In the genomic region with DNA sequence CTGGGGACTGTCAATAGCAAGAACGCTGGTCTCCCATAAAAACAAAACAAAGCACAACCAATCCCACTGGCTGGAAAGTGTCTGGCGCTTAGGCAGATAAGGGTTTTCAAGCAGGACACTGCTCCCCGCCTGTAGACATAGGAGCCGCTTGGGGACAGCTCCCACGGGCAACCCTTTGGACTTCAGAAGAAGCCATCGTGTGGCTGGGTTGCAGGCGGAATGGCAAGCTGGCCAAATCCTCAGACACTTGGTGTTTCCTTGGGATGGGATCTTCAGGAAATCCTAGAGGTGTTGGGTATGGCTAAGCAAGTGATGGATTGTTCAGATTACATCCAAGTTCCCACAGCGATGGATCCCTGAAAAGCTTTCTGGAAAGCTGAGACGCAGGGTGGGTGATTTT, we compare ENCODE assay signal across 8 mouse cellular contexts. TPM values are rescaled to one million over a fixed set of nuclear protein-coding genes. Genes with fewer than 3 reads are reported as not detected.
DNase-seq lines count a peak whose midpoint lies in the region; ATAC-seq lines count a peak whose summit lies in the region.

No protein-coding gene starts in this region.

- 1% methylated on average over 9 of the region's 9 CpGs for WGBS in heart, embryonic 10.5 days
- 6% methylated on average over 9 of the region's 9 CpGs for WGBS in hindbrain, embryonic 10.5 days
- WGBS in midbrain, embryonic 11.5 days = 4% methylated on average over 9 of the region's 9 CpGs

- H3K36me3 ChIP-seq in heart, embryonic 10.5 days = peaks cover 10% of the 10 kb centered on the region
- peaks cover 21% of the 10 kb centered on the region for H3K36me3 ChIP-seq in hindbrain, embryonic 10.5 days
- H3K36me3 ChIP-seq in midbrain, embryonic 11.5 days (ENCODE audit: control insufficient read depth, insufficient read depth, low read length) = no peaks in the 10 kb centered on the region

- H3K27me3 ChIP-seq in heart, embryonic 10.5 days (ENCODE audit: insufficient read depth, poor library complexity, severe bottlenecking) = peaks cover 50% of the 10 kb centered on the region
- H3K27me3 ChIP-seq in hindbrain, embryonic 10.5 days (ENCODE audit: insufficient read depth, poor library complexity, severe bottlenecking) = peaks cover 56% of the 10 kb centered on the region
- H3K27me3 ChIP-seq in midbrain, embryonic 11.5 days (ENCODE audit: control insufficient read depth, insufficient read depth, low read length) = no peaks in the 10 kb centered on the region; the same call in 1 of the 2 replicates

- H3K4me3 ChIP-seq in heart, embryonic 10.5 days = peak overlapping the region; percentile 81
- peak overlapping the region; percentile 76 for H3K4me3 ChIP-seq in hindbrain, embryonic 10.5 days
- peak overlapping the region; percentile 75 for H3K4me3 ChIP-seq in midbrain, embryonic 11.5 days (ENCODE audit: low read depth, low read length)

- H3K9ac ChIP-seq in midbrain, embryonic 11.5 days (ENCODE audit: low read length) = peak overlapping the region; percentile 82

- intact Hi-C loops in left cerebral cortex, postnatal 14 days (cut with DNase I) = no loop called here

- H3K27ac ChIP-seq in heart, embryonic 10.5 days = peak overlapping the region; percentile 81; the same call in 1 of the 2 replicates
- peak overlapping the region; percentile 92 for H3K27ac ChIP-seq in hindbrain, embryonic 10.5 days
- peak overlapping the region; percentile 87 for H3K27ac ChIP-seq in midbrain, embryonic 11.5 days (ENCODE audit: low read depth, low read length)

- no peak for DNase-seq in heart, embryonic 10.5 days (ENCODE audit: low spot score)
- no peak for DNase-seq in heart, adult 8-10 months (ENCODE audit: low spot score)
- peak; percentile 35 for DNase-seq in brain, adult 2 months (ENCODE audit: low read depth, low spot score)
- peak; percentile 36 for DNase-seq in hindbrain, embryonic 10.5 days (ENCODE audit: low spot score)
- peak; percentile 93 for DNase-seq in midbrain, embryonic 11.5 days (ENCODE audit: low spot score, missing footprints)
- DNase-seq in adrenal gland, postnatal 4 days (ENCODE audit: low spot score in 2 of 2) = no peak
- no peak for DNase-seq in left cerebral cortex, postnatal 14 days (ENCODE audit: low spot score in 2 of 2)
- no peak for DNase-seq in adrenal gland, postnatal 14 days

- no peaks in the 10 kb centered on the region for H3K9me3 ChIP-seq in heart, embryonic 10.5 days
- no peaks in the 10 kb centered on the region for H3K9me3 ChIP-seq in hindbrain, embryonic 10.5 days
- H3K9me3 ChIP-seq in midbrain, embryonic 11.5 days (ENCODE audit: control insufficient read depth, low read length) = no peaks in the 10 kb centered on the region

- peak overlapping the region; percentile 83 for H3K4me2 ChIP-seq in midbrain, embryonic 11.5 days

- H3K4me1 ChIP-seq in heart, embryonic 10.5 days = peaks cover 31% of the 10 kb centered on the region
- peaks cover 30% of the 10 kb centered on the region for H3K4me1 ChIP-seq in hindbrain, embryonic 10.5 days (replicated peaks)
- H3K4me1 ChIP-seq in midbrain, embryonic 11.5 days (ENCODE audit: control insufficient read depth, insufficient read depth, low read length) = peaks cover 5% of the 10 kb centered on the region

- ATAC-seq in midbrain, embryonic 11.5 days (ENCODE audit: low FRiP score) = no peak

RNA-seq across cellular contexts. Expression of gene Dbndd1, which starts 1.1 kb away (rescaled TPM):
- polyA plus RNA-seq in heart, embryonic 10.5 days (2016; fragmentation: Nextera tagmentation; extraction: Ambion mirVana) = 2.1 and 4.6 TPM in 2 replicates
- total RNA-seq in heart, adult 8-10 months (2022) = not detected
- polyA plus RNA-seq in hindbrain, embryonic 10.5 days (2016; fragmentation: Nextera tagmentation; extraction: Ambion mirVana) = 19.4 and 38.1 TPM in 2 replicates
- polyA plus RNA-seq in midbrain, embryonic 11.5 days (2014; fragmentation: Nextera tagmentation; extraction: Ambion mirVana) = 34.4 and 37.2 TPM in 2 replicates
- 1 to 10 TPM; 1.2 to 1.4 TPM for total RNA-seq in adrenal gland, postnatal 4 days (2021)
- total RNA-seq in left cerebral cortex, postnatal 14 days (2021) = 10 to 100 TPM; 12.4 to 12.8 TPM
- total RNA-seq in adrenal gland, postnatal 14 days (2021) = 0.26 and 0.75 TPM in 2 replicates

RNA-seq across cellular contexts. Expression of gene Gas8, which starts 4.5 kb away (rescaled TPM):
- polyA plus RNA-seq in heart, embryonic 10.5 days (2016; fragmentation: Nextera tagmentation; extraction: Ambion mirVana) = 17.9 and 27.4 TPM in 2 replicates
- total RNA-seq in heart, adult 8-10 months (2022) = 1 to 10 TPM; 2.9 to 5.6 (median 4.0) TPM
- polyA plus RNA-seq in hindbrain, embryonic 10.5 days (2016; fragmentation: Nextera tagmentation; extraction: Ambion mirVana) = 41.9 and 43.1 TPM in 2 replicates
- polyA plus RNA-seq in midbrain, embryonic 11.5 days (2014; fragmentation: Nextera tagmentation; extraction: Ambion mirVana) = 38.5 and 43.1 TPM in 2 replicates
- total RNA-seq in adrenal gland, postnatal 4 days (2021) = 10 to 100 TPM; 18.6 to 23.3 TPM
- total RNA-seq in left cerebral cortex, postnatal 14 days (2021) = 10 to 100 TPM; 25.7 to 30.7 TPM
- 13.1 and 17.5 TPM in 2 replicates for total RNA-seq in adrenal gland, postnatal 14 days (2021)

RNA-seq across cellular contexts. Expression of gene Afg3l1, which starts 36.4 kb away (rescaled TPM):
- 56.3 and 63.8 TPM in 2 replicates for polyA plus RNA-seq in heart, embryonic 10.5 days (2016; fragmentation: Nextera tagmentation; extraction: Ambion mirVana)
- total RNA-seq in heart, adult 8-10 months (2022) = 10 to 100 TPM; 59.2 to 78.1 (median 73.3) TPM
- polyA plus RNA-seq in hindbrain, embryonic 10.5 days (2016; fragmentation: Nextera tagmentation; extraction: Ambion mirVana) = 54.9 and 55.3 TPM in 2 replicates
- polyA plus RNA-seq in midbrain, embryonic 11.5 days (2014; fragmentation: Nextera tagmentation; extraction: Ambion mirVana) = 38.4 and 39.9 TPM in 2 replicates
- 10 to 100 TPM; 59.9 to 61.8 TPM for total RNA-seq in adrenal gland, postnatal 4 days (2021)
- total RNA-seq in left cerebral cortex, postnatal 14 days (2021) = 10 to 100 TPM; 31.6 to 36.5 TPM
- 63.9 and 69.6 TPM in 2 replicates for total RNA-seq in adrenal gland, postnatal 14 days (2021)

Comparison
In these comparisons a context has a peak if more than half of its experiments do, and no peak if none do; other contexts are left out.
1. DNase-seq: peak in brain, adult 2 months (single experiment), hindbrain, embryonic 10.5 days (single experiment) and midbrain, embryonic 11.5 days (single experiment); none in heart, embryonic 10.5 days (single experiment), heart, adult 8-10 months (single experiment), adrenal gland, postnatal 4 days (0 of 2), left cerebral cortex, postnatal 14 days (0 of 2) and adrenal gland, postnatal 14 days (single experiment).
2. Peak in every context shown above with its lines, with median percentiles within 50 percentile points of each other: H3K27ac ChIP-seq and H3K4me3 ChIP-seq.